In the genomic region with DNA sequence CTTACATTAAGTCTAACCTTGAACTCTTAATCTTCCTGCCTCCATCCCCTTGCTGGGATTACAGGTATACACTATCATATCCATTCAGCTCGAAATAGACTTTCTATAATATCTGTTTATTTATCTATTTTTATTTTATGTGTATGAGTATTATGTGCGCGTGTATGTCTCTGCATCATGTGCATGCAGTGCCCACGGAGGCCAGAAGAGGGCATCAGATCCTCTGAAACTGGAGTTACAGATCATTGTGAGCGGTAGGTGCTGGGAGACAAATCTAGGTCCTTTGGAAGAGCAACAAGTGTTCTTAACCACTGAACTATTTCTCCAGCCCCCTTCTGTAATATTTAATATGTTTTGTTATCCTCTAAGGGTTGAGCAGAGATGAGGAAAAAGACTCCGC, we compare ENCODE assay signal across 12 mouse cellular contexts. TPM values are rescaled to one million over a fixed set of nuclear protein-coding genes. Genes with fewer than 3 reads are reported as not detected.
DNase-seq lines count a peak whose midpoint lies in the region; ATAC-seq and TF ChIP-seq lines count a peak whose summit lies in the region.
"Had no signal": no experiment of that assay in that cellular context is flagged by ENCODE, and none has a peak within 500 bp of the region (broad histone marks: within the 10 kb centered on the region; RNA-seq: fewer than 3 reads in every experiment).

No protein-coding gene starts in this region.

- no peak for TF ChIP-seq POLR2A in ES-Bruce4 (IDR thresholded peaks at IDR 0.05; ENCODE audit: insufficient read depth, low read length)

- no peak overlapping the region for H3K4me2 ChIP-seq in liver, embryonic 12.5 days
- H3K4me2 ChIP-seq in neural tube, embryonic 15.5 days, result no peak overlapping the region
- H3K4me2 ChIP-seq: embryonic facial prominence, embryonic 15.5 days had no signal

- ATAC-seq in liver, embryonic 12.5 days, result no peak
- no peak for ATAC-seq in neural tube, embryonic 15.5 days (ENCODE audit: low FRiP score)

- WGBS in liver, embryonic 12.5 days (ENCODE audit: insufficient replicate concordance), result 51% methylated on average over 6 of the region's 6 CpGs
- 73% methylated on average over 6 of the region's 6 CpGs for WGBS in neural tube, embryonic 15.5 days

- H3K4me1 ChIP-seq in liver, embryonic 12.5 days, result no peaks in the 10 kb centered on the region
- no peaks in the 10 kb centered on the region for H3K4me1 ChIP-seq in ES-Bruce4 (ENCODE audit: control insufficient read depth, insufficient read depth, low read length)
- no peaks in the 10 kb centered on the region for H3K4me1 ChIP-seq in neural tube, embryonic 15.5 days
- H3K4me1 ChIP-seq: embryonic facial prominence, embryonic 15.5 days had no signal

- H3K9me3 ChIP-seq in liver, embryonic 12.5 days (replicated peaks), result 0 out of 2 replicates have a peak, but pooled peaks cover 6% of the 10 kb centered on the region
- H3K9me3 ChIP-seq in ES-Bruce4 (replicated peaks; ENCODE audit: control insufficient read depth, insufficient read depth, low read length, poor library complexity, severe bottlenecking), result no peaks in the 10 kb centered on the region
- no peaks in the 10 kb centered on the region for H3K9me3 ChIP-seq in neural tube, embryonic 15.5 days (replicated peaks)
- H3K9me3 ChIP-seq: embryonic facial prominence, embryonic 15.5 days had no signal

- TF ChIP-seq CTCF in ES-Bruce4 (IDR thresholded peaks at IDR 0.05; ENCODE audit: low read depth, low read length), result peak; percentile 71

- peak; percentile 40 for DNase-seq in adrenal gland, postnatal 14 days
- no peak for DNase-seq in adrenal gland, adult 18-20 months (ENCODE audit: low spot score in 2 of 2)
- DNase-seq in liver, result peak; percentile 52
- peak; percentile 19 for DNase-seq in lung, postnatal 10 days
- DNase-seq in cerebellum, postnatal 36 days, result no peak
- DNase-seq: adrenal gland, adult 2 months; cerebellum, adult 2 months; heart, postnatal 14 days had no signal

- no peak overlapping the region for H3K9ac ChIP-seq in liver, embryonic 12.5 days
- H3K9ac ChIP-seq in ES-Bruce4 (ENCODE audit: low read depth, poor library complexity, severe bottlenecking), result no peak overlapping the region
- no peak overlapping the region for H3K9ac ChIP-seq in neural tube, embryonic 15.5 days (replicated peaks)
- H3K9ac ChIP-seq: embryonic facial prominence, embryonic 15.5 days had no signal

- H3K36me3 ChIP-seq in liver, embryonic 12.5 days, result no peaks in the 10 kb centered on the region
- H3K36me3 ChIP-seq in ES-Bruce4 (ENCODE audit: control insufficient read depth, insufficient read depth, low read length, poor library complexity, severe bottlenecking), result no peaks in the 10 kb centered on the region
- H3K36me3 ChIP-seq in neural tube, embryonic 15.5 days, result no peaks in the 10 kb centered on the region
- H3K36me3 ChIP-seq: embryonic facial prominence, embryonic 15.5 days had no signal

- H3K4me3 ChIP-seq in liver, embryonic 12.5 days, result no peak overlapping the region
- no peak overlapping the region for H3K4me3 ChIP-seq in ES-Bruce4 (ENCODE audit: low read depth, low read length)
- H3K4me3 ChIP-seq in neural tube, embryonic 15.5 days (replicated peaks), result no peak overlapping the region
- H3K4me3 ChIP-seq: embryonic facial prominence, embryonic 15.5 days had no signal

- H3K27ac ChIP-seq in liver, embryonic 12.5 days, result no peak overlapping the region
- no peak overlapping the region for H3K27ac ChIP-seq in ES-Bruce4 (ENCODE audit: insufficient read depth, low read length)
- H3K27ac ChIP-seq in neural tube, embryonic 15.5 days (replicated peaks), result no peak overlapping the region
- H3K27ac ChIP-seq: embryonic facial prominence, embryonic 15.5 days had no signal

- TF ChIP-seq EP300 in ES-Bruce4 (IDR thresholded peaks at IDR 0.05; ENCODE audit: insufficient read depth, low read depth, low read length), result no peak

- H3K27me3 ChIP-seq in liver, embryonic 12.5 days (replicated peaks), result peaks cover 9% of the 10 kb centered on the region; the same call in 1 of the 2 replicates
- H3K27me3 ChIP-seq in ES-Bruce4 (ENCODE audit: control insufficient read depth, insufficient read depth, low read length, poor library complexity, severe bottlenecking), result no peaks in the 10 kb centered on the region
- no peaks in the 10 kb centered on the region for H3K27me3 ChIP-seq in neural tube, embryonic 15.5 days (replicated peaks)
- H3K27me3 ChIP-seq: embryonic facial prominence, embryonic 15.5 days had no signal

RNA-seq across cellular contexts. Expression of gene Ppm1d, which starts 37.7 kb away (rescaled TPM):
- total RNA-seq in adrenal gland, postnatal 14 days (2021), result 16.6 and 19.5 TPM in 2 replicates
- total RNA-seq in adrenal gland, adult 18-20 months (2021), result 10 to 100 TPM; 11.9 to 12.9 TPM
- 25.9 and 26.1 TPM in 2 replicates for polyA plus RNA-seq in liver, embryonic 12.5 days (2016; fragmentation: Nextera tagmentation; extraction: Ambion mirVana)
- polyA plus RNA-seq in ES-Bruce4 (2011; ENCODE audit: insufficient read depth, insufficient read length, low read depth, missing spikeins), result 26.6 and 27.1 TPM in 2 replicates
- polyA plus RNA-seq in neural tube, embryonic 15.5 days (2015; fragmentation: Nextera tagmentation; extraction: Ambion mirVana), result 16.0 and 16.5 TPM in 2 replicates

RNA-seq across cellular contexts. Expression of gene Appbp2, which starts 38.4 kb away (rescaled TPM):
- 43.0 and 43.3 TPM in 2 replicates for total RNA-seq in adrenal gland, postnatal 14 days (2021)
- total RNA-seq in adrenal gland, adult 18-20 months (2021), result 10 to 100 TPM; 34.0 to 42.0 TPM
- 22.9 and 23.8 TPM in 2 replicates for polyA plus RNA-seq in liver, embryonic 12.5 days (2016; fragmentation: Nextera tagmentation; extraction: Ambion mirVana)
- polyA plus RNA-seq in ES-Bruce4 (2011; ENCODE audit: insufficient read depth, insufficient read length, low read depth, missing spikeins), result 54.6 and 57.9 TPM in 2 replicates
- 46.7 and 47.0 TPM in 2 replicates for polyA plus RNA-seq in neural tube, embryonic 15.5 days (2015; fragmentation: Nextera tagmentation; extraction: Ambion mirVana)

Comparison
In these comparisons a context has a peak if more than half of its experiments do, and no peak if none do; other contexts are left out.
1. DNase-seq: peak in adrenal gland, postnatal 14 days (single experiment), liver (single experiment) and lung, postnatal 10 days (single experiment); none in adrenal gland, adult 18-20 months (0 of 2) and cerebellum, postnatal 36 days (0 of 2).